In the genomic region with DNA sequence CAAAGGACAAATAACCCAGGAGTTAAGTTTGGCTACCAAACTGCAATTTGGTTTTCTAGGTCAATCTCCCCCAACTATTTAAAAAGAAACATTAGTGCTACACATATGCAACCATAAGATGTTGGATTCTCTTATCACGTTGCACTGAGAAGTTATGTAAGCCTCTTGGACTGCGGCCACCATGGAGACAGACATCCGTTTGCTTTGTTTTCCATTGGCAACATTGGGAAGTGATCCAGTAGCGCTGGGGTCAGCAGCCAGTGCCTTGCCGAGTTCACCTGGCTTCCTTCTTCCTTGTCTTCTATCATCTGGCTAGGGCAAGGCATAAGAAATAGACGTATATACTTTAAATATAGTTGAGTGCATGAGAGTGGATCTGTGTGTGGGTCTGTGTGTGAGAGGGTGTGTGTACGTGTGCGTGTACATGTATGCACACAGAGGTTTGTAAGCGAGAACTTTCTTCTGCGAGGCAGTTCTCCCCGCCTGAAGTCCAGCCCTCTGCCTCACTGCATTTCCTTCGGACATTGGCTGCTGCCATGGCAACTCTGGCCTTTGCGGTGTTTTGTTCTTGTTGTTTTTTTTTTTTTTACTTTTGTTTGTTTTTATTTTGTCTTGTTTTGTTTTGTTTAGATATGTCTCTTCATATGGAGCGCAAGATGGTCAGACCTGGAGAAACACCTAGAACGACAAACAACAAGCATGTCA, we compare ENCODE assay signal across 8 mouse cellular contexts.
A peak's percentile ranks its signal among the peaks of the same experiment; 100 is the strongest.
DNase-seq lines count a peak whose midpoint lies in the region; ATAC-seq lines count a peak whose summit lies in the region.

No protein-coding gene starts in this region.

- ATAC-seq in kidney, embryonic 16.5 days (ENCODE audit: low FRiP score, low TSS enrichment) = no peak
- ATAC-seq in monocyte, adult 5-6 weeks (replicated peaks; ENCODE audit: insufficient number of reproducible peaks, low FRiP score, low TSS enrichment, poor library complexity, severe bottlenecking) = no peak

- H3K27me3 ChIP-seq in kidney, embryonic 16.5 days (ENCODE audit: insufficient read depth, low read length) = no peaks in the 10 kb centered on the region

- peaks cover 14% of the 10 kb centered on the region for H3K4me1 ChIP-seq in kidney, embryonic 16.5 days (ENCODE audit: insufficient read depth, low read length)

- WGBS in kidney, embryonic 16.5 days = 71% methylated on average over 15 of the region's 15 CpGs

- peaks cover 16% of the 10 kb centered on the region; the same call in 1 of the 2 replicates for H3K36me3 ChIP-seq in kidney, embryonic 16.5 days (ENCODE audit: insufficient read depth, low read length)

- intact Hi-C loops in heart, postnatal 36 days (cut with DNase I) = no loop called here

- no peak overlapping the region for H3K9ac ChIP-seq in kidney, embryonic 16.5 days (replicated peaks; ENCODE audit: low read length)

- H3K4me2 ChIP-seq in kidney, embryonic 16.5 days (replicated peaks; ENCODE audit: low read depth, low read length) = no peak overlapping the region

- peak; percentile 26 for DNase-seq in kidney, adult 11 months
- peak; percentile 53 for DNase-seq in cerebellum, postnatal 36 days
- peak; percentile 49 to 52 for DNase-seq in heart, postnatal 36 days
- peak; percentile 62 for DNase-seq in lung, postnatal 25 days (ENCODE audit: low spot score)
- no peak for DNase-seq in spleen, postnatal 4 days (ENCODE audit: low spot score in 2 of 2)
- no peak for DNase-seq in urinary bladder, postnatal 14 days (ENCODE audit: low spot score)

- no peak overlapping the region for H3K27ac ChIP-seq in kidney, embryonic 16.5 days (ENCODE audit: low read length)

- H3K9me3 ChIP-seq in kidney, embryonic 16.5 days (ENCODE audit: low read length) = no peaks in the 10 kb centered on the region

- H3K4me3 ChIP-seq in kidney, embryonic 16.5 days (ENCODE audit: low read length) = no peak overlapping the region

Comparison
In these comparisons a context has a peak if more than half of its experiments do, and no peak if none do; other contexts are left out.
1. DNase-seq: peak in kidney, adult 11 months (single experiment), cerebellum, postnatal 36 days (2 of 2), heart, postnatal 36 days (2 of 2) and lung, postnatal 25 days (single experiment); none in spleen, postnatal 4 days (0 of 2) and urinary bladder, postnatal 14 days (single experiment).